Mouse (Mus musculus): Measurements from ENCODE around the gene Haus5.

GRCm38 (mm10) chr7:30618658-30619057 lies 46.1 kb downstream of the Haus5 start:
- TF ChIP-seq CTCF (IDR thresholded peaks at IDR 0.05; ENCODE audit: low read depth) (no peak), EP300 (IDR thresholded peaks at IDR 0.05; ENCODE audit: low read depth) (no peak)
